Mouse (Mus musculus): Measurements from ENCODE around the gene Lamtor1.
A peak's percentile ranks its signal among the peaks of the same experiment; 100 is the strongest.

The Lamtor1 gene

GRCm38 (mm10) chr7:101955862-101956261 lies 50.2 kb downstream of the Lamtor1 start:
- DNase-seq (ENCODE audit: low spot score), result no peak

GRCm38 (mm10) chr7:101956481-101956880 lies 50.8 kb downstream of the Lamtor1 start:
- DNase-seq (ENCODE audit: low spot score), result no peak

- no peak for DNase-seq (ENCODE audit: low spot score)
Measured at GRCm38 (mm10) chr7:101956911-101957310, 51.2 kb downstream of the Lamtor1 start.

- DNase-seq (ENCODE audit: low spot score), result no peak
Measured at GRCm38 (mm10) chr7:101962829-101963228, 57.1 kb downstream of the Lamtor1 start.

- DNase-seq (ENCODE audit: low spot score), result no peak
Measured at GRCm38 (mm10) chr7:101963621-101964020, 57.9 kb downstream of the Lamtor1 start.

DNA sequence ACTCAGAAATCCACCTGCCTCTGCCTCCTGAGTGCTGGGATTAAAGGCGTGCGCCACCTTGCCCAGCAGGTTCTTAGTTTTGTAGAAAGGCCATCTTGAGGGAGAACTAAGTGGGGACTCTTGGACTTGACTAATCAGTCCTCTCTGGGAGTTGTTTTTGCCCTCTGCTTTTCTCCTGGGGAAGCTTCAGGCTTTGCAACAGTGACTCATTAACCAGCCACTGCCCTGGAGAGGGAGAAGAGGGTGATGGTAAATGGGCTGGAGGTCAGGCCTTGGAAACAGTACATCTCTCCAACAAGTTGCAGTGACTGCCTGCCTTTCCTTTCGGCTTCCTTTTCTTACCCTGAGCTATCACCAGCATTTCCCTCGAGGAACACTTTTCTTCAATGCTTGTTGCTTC lies 58.8 kb downstream of the Lamtor1 start:
- DNase-seq (ENCODE audit: low spot score), result no peak

DNA sequence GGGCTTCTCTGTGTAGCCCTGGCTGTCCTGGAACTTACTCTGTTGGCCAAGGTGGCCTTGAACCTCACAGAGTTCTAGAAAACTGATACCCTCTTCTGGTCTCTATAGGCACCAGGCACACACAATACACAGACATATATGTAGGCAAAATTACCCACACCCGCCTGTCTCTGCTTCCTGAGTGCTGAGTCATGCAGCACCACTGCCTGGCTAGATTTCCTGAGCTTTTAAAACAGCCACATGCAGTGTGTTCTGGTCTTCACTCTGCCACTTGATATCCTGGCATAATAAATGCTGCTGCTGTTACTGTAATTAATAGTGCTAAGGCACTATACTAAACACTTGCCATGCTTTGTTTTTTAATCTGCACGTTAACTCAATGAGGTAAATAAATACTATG lies 59.9 kb downstream of the Lamtor1 start:
- DNase-seq (ENCODE audit: low spot score), result no peak

GRCm38 (mm10) chr7:101967256-101967655 lies 61.6 kb downstream of the Lamtor1 start:
- no peak for DNase-seq (ENCODE audit: low spot score)

GRCm38 (mm10) chr7:101968751-101969150 lies 63.0 kb downstream of the Lamtor1 start:
- DNase-seq (ENCODE audit: low spot score), result no peak

GRCm38 (mm10) chr7:101969694-101970428 lies 64.2 kb downstream of the Lamtor1 start:
- DNase-seq (ENCODE audit: low spot score), result peak; percentile 82

DNA sequence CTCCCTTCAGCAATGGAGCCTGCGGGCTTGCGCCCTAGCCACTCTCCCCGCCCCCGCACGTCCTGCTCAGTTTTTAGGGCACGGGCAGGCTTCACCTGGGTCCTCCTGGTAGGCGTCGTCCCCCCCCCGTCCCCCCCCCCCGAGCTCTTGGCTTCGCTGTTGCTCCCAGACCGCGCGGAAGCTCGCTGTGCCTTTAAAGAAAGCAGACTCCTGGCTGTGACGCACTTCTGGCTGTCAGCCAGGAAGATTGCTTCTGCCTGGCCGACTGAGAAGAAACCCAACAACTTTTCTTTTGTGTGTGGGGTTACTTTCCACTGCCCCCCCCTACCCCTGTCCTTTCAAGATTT lies 64.7 kb downstream of the Lamtor1 start:
- DNase-seq (ENCODE audit: low spot score), result peak; percentile 89

DNA sequence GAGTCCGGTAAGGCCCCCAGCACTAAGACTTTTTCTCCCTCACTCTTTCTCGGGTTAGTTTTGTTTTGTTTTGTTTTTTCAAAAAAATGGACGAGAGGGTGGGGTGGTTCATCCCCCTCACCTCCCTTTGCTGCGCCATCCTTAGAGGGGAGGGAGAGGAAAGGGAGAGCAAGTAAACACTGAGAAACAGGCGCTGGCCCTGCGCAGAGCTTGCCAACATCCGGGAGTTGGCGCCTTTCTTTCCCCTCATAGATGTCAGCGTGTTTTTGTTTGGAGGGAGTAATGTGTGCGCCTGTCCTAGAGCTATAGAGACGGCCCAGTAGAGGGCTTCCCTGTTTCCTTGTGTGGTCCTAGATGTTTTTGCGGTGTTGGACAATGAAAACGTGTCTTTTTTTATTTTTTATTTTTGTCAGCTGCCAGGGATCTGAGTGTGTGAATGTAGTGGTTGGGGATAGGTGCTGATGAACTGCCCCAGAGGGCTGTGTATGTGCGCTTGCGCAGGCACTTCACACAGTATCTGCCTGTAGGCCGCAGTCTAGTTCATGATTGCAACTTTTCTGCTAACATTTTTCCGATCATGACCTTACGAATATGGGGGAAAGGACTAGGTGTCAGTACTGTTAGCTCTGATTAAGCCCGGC lies 65.2 kb downstream of the Lamtor1 start:
- peak; percentile 73 for DNase-seq (ENCODE audit: low spot score)

- no peak for DNase-seq (ENCODE audit: low spot score)
Measured at GRCm38 (mm10) chr7:101971721-101972120, 66.0 kb downstream of the Lamtor1 start.

GRCm38 (mm10) chr7:101973730-101974129 lies 68.0 kb downstream of the Lamtor1 start:
- no peak for DNase-seq (ENCODE audit: low spot score)

DNA sequence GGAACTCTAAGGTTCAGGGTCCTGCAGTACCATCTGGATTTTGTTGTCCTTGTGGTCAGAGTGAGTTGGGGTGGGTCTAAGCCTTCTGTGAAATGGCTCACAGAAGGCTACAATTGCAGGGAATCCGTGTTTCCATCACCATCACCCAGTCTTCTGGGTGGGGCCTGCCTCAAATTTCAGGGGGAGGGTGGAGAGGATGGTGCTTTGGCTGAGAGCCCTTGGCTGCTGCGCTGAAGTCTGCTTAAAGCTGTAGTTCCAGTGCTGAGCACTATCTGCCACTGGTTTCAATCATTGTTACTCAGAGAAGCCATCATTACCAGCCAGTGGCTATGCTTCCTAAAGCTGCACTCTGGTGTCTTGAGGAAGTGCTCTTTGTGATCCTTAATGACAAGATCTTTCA lies 68.8 kb downstream of the Lamtor1 start:
- DNase-seq (ENCODE audit: low spot score), result no peak

Measured in retina, embryonic 14.5 days (tissue).